Mouse (Mus musculus): Measurements from ENCODE around the gene Dennd1a.

Gene Dennd1a

DNA sequence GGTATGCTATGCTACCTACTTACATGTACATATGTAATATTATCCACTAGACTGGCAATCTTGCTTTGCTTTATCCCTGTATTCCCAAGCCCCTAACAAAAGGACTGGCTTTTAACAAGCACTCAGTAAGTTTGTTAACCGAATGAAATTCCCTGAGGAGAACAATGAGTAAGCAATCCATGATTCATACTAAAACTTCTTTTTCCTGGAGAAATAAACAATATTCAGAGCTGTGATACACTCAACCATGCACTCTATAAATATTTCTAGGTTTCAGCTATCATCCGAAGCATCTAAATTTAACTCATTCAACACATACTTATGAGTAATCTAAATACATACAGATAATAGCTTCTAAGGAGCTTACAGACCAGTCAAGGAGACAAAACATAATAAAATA lies 23.5 kb downstream of the Dennd1a start:
- POLR2A ChIA-PET = no interaction called here
- CTCF ChIA-PET = no interaction called here

DNA sequence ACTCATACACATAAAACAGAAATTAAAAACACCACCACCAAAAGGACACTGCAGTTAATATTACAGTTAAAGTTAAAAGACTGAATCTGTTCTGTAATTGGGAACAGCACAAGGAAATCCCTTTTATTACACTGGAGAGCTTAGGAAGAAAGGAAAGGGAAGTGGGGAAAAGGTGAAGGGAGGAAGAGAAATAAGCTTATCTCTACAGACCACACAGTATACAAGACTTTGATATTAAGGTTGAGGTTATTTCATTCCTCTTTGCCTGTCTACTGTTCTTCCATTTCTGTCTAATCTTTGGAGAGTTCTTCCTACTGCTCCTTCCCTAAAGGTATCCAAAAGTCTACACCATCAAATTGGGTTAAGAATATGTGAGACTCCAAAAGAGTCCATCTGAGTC lies 28.1 kb downstream of the Dennd1a start:
- ChIA-PET CTCF (no interaction called here), POLR2A (no interaction called here)

DNA sequence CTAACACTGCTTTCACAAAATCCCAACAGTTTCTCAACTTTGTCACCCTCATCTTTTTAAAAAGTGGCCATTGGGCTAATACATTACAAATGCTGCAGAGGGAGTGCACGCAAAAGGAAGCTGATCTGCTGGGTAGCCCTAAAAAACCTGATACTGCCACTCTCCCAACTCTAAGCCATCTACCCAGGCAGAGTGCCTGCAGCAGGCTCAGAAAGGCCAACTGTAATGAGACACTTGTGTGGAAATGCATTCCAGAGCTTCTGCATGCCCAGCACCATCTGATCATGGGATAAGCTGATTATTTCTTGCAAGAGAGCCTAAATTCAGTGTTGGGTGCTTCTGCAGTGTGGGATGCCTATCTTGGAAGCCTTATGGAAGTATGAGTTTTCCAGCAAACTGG lies 49.6 kb downstream of the Dennd1a start:
- ChIA-PET POLR2A (interaction anchor here in 1 of 4 experiments (1.0 kb wide), 1 partner anchor 17 kb away, joined by 3 read pairs; no protein-coding TSS in a partner anchor), CTCF (no interaction called here)

DNA sequence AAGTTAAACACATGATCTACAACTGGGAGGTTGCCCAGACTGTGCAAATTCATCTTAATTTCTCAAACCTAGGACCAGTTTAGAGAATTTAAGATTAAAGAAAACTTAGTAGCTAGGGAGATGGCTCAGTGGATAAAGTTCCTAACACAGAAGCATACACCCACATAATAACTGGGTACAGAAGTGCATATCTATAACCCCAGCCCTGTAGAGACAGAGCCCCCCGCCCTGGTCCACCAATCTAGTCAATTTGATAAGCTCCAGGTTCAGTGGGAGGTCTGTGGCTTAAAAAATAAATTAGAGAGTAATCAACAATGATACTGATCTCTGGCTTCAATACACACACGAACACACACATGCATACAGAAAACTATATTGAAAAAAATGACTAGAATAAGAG lies 51.6 kb downstream of the Dennd1a start:
- ChIA-PET POLR2A (no interaction called here), CTCF (no interaction called here)

DNA sequence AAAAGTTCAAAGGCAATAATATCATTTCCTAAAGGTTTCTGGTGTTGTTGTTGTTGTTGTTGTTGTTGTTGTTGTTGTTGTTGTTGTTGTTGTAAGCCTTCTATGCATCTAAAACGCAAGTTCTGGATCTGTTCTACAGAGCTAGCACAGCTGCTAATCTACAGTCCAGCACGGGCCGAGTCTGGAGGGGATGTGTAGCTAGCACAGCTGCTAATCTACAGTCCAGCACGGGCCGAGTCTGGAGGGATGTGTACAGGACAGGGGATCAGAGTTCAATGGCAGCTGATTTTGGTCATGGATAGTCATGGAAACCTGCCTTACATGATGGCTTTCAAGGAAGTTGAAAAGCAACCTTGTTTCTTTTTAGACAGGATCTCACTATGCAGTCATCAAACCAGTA lies 57.3 kb downstream of the Dennd1a start:
- CTCF ChIA-PET = interaction anchor here in 1 of 4 experiments (0.6 kb wide), 1 partner anchor 78 kb away, joined by 7 read pairs; no protein-coding TSS in a partner anchor
- POLR2A ChIA-PET = interaction anchor here (0.7 to 1.0 kb wide), 4 partner anchors 12 to 266 kb away, joined by 3 read pairs; no protein-coding TSS in a partner anchor

DNA sequence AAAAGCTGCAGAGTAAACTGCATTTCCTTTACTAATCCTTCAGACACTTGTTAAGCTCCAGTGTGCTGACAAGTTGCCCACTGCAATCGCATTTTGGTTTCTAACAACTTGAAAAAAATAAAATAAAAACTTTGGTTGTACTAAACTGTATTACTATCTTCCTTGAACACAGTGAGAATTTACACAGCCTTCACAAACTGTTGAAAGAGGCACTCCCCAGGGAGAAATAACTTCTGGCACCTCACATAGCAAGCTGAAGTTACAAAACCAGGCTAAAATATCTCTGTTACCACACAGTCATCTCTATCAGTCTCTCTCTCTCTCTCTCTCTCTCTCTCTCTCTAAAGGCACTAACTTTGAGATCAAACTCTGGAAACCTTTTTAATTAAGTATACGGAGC lies 63.4 kb downstream of the Dennd1a start:
- ChIA-PET CTCF (interaction anchor here in 1 of 4 experiments (1.2 kb wide), 1 partner anchor 91 kb away, joined by 6 read pairs; no protein-coding TSS in a partner anchor), POLR2A (interaction anchor here in 1 of 4 experiments (0.5 kb wide), 1 partner anchor 228 kb away, joined by 3 read pairs; no protein-coding TSS in a partner anchor)

DNA sequence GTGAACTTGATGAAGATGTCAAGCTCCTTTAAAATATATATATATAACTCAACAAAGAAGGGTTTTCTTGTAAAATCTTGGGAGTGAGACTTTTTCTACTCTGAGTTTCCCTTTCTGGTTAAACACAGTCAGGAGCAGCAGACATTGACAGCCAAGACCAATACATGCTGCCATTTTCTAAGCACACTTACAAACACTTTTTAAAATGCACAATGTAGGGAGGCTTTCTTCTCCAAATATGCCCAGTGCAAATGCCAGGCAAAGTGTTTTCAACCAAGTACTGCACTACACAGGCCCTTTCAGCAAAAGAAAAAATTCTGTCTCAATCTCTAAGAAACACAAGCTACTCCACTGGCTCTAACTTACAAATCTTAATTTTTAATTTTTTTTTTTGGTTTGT lies 65.7 kb downstream of the Dennd1a start:
- CTCF ChIA-PET = no interaction called here

DNA sequence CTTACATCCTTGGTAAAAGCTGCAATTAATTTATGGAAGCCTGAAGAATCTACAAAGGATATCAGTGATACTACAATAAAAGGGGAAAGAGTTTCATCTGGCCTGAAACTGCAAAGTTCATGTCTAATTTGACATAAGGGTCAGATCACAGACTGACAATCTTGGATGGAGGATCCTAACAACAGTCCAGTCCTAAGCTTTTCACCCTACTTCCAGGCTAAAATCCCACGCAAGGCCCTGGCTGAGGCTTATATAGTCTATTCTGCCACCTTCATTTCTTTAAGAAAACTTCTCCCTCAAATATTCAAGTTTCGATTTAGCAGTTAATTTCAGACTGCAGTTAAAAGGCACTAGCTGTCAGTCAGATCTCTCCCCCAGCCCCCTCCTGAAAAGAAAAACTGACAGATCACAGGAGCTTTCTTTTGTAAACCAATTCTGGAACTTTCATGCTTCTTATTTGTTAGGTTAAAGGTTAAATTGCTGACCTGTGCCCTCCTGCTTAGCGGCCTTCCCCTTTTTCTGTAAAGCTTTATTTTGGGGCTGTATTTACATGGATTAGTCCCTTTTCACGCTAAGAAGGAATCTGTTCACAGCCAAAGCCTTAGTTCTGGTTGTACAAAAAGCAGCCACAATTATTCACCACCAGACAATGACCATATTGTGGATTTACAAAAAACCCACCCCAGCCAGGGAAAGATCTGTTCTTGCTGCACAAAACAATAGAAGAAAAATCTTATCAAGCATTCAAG lies 66.3 kb downstream of the Dennd1a start:
- POLR2A ChIA-PET = interaction anchor here in 1 of 4 experiments (0.8 to 1.2 kb wide), 5 partner anchors 10 to 562 kb away, joined by 3 to 4 read pairs (median 3); no protein-coding TSS in a partner anchor
- CTCF ChIA-PET = interaction anchor here in 2 of 4 experiments (0.6 to 0.8 kb wide), 2 partner anchors 8 to 155 kb away, joined by 3 read pairs; no protein-coding TSS in a partner anchor

More for the DNA sequence above, 65.7 kb downstream of the Dennd1a start:
- POLR2A ChIA-PET = interaction anchor here in 3 of 4 experiments (0.6 to 0.9 kb wide), 4 partner anchors 10 to 562 kb away, joined by 3 read pairs; no protein-coding TSS in a partner anchor

DNA sequence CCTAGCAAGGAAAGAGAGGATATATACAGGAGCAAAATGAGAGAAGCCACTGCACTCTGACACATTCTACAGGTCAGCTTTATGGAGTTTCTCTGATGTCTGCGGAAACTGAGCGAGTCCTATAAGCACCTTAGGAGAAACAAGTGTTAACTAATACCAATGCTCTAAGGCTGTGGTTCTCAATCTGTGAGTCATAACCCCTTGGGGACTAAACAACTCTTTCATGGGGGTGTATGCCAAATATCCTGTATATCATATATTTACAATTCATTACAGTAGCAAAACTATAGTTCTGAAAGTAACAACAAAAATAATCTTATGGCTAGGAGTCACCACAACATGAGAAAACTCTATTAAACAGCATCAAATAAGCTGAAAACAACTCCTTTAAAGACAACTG lies 67.5 kb downstream of the Dennd1a start:
- ChIA-PET CTCF (no interaction called here), POLR2A (interaction anchor here in 2 of 4 experiments (0.8 to 1.2 kb wide), 4 partner anchors 8 to 21 kb away, joined by 3 to 4 read pairs (median 3); no protein-coding TSS in a partner anchor)

DNA sequence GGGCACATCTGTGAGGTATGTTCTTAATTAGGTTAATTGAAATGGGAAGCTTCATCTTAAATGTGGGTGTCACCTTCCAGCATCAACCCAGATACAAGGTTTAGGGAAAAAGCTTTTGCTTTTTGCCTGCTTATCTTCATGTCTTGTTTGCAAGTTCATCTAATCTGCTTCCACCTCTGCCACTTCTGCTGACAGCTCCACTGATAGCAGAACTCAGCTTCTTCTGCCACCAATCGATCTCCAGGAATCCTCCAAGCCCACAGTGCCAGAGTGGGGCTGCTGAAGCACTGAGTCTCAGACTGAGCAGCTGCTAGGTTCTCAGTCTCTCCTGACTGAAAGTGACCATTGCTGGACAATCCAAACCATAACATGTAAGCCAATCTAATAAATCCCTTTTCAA lies 74.1 kb downstream of the Dennd1a start:
- CTCF ChIA-PET = no interaction called here
- POLR2A ChIA-PET = interaction anchor here in 1 of 4 experiments (0.7 kb wide), 1 partner anchor 16 kb away, joined by 3 read pairs; no protein-coding TSS in a partner anchor

DNA sequence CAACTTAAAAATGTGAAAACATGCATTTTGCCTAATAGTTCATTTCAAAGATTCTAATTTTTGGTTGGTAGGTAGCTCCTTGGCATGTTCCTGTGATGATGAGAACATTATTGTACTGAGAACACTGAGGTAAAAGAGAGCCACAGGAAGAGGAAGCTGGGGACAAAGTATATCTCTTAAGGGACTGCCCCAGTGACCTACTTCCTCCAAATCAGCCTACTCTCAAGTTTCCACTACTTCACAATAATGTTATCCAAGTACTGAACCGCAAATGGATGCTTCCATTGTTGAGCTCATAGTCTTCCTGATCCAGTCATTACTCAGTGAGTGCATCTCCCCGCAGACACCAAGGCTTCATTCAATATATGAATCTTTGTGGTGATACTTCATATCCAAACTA lies 75.8 kb downstream of the Dennd1a start:
- ChIA-PET POLR2A (interaction anchor here in 2 of 4 experiments (0.6 to 1.4 kb wide), 4 partner anchors 9 to 426 kb away, joined by 3 to 4 read pairs (median 4); no protein-coding TSS in a partner anchor), CTCF (no interaction called here)

DNA sequence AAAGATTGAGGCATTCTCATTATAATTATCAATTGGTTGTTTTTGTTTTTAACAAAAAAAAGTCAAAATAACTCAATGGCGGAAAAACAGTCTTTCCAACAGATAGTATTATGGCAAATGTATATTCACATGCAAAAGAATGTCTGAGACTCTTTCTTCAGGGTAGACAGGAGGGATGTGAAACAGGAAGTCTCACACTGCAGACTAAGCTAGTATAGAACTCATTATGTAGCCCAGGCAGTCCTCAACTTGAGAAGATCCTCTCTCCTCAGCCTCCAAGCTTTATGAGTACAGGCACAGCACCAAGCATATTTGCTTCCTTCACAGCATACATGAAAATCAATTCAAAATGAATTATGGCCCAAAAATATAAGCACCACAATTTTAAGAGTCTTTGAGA lies 79.4 kb downstream of the Dennd1a start:
- POLR2A ChIA-PET = no interaction called here
- CTCF ChIA-PET = no interaction called here

DNA sequence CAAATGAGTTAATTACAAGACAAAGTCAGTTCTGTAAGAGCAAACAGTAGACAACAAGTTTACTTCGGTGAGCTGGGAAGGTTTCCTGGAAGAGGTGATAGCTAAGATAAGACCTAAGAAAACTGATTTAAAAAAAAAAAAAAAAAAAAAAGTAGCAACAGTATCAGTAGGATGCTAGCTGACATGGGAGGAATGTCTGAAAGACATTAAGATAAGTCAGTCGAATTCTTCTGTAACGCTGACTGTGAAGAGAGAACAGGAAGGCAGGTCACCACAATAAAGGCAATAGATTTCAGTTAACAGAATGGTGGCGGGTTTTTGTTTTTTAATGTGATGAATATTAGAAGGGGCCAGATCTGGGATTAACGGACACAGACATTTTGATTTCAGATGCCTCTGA lies 81.9 kb downstream of the Dennd1a start:
- ChIA-PET CTCF (interaction anchor here in 1 of 4 experiments (0.6 kb wide), 1 partner anchor 1018 kb away, joined by 3 read pairs; no protein-coding TSS in a partner anchor), POLR2A (interaction anchor here in 1 of 4 experiments (0.7 to 1.3 kb wide), 2 partner anchors 15 to 350 kb away, joined by 3 to 4 read pairs; no protein-coding TSS in a partner anchor)

DNA sequence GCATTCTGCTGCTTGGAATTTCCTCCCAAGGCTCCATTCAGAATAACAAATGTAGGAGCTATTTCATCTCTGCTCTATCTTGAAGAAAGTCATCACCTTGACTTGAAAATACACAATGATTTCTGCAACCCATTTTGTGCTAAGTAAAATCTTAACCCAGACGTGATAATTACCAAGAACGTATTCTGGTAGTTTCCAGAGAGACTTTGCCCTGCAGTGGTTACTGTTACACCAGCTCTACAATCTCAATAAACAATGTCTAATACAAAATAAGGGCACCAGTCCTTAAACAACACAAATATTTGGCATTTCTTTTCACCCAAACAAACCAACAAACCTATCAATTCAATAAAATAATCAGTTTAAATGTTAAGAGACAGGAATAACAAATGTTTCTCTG lies 82.5 kb downstream of the Dennd1a start:
- POLR2A ChIA-PET = interaction anchor here in 1 of 4 experiments (0.7 to 1.3 kb wide), 2 partner anchors 16 to 350 kb away, joined by 3 to 4 read pairs; no protein-coding TSS in a partner anchor
- CTCF ChIA-PET = interaction anchor here in 1 of 4 experiments (0.6 kb wide), 1 partner anchor 1019 kb away, joined by 3 read pairs; no protein-coding TSS in a partner anchor

DNA sequence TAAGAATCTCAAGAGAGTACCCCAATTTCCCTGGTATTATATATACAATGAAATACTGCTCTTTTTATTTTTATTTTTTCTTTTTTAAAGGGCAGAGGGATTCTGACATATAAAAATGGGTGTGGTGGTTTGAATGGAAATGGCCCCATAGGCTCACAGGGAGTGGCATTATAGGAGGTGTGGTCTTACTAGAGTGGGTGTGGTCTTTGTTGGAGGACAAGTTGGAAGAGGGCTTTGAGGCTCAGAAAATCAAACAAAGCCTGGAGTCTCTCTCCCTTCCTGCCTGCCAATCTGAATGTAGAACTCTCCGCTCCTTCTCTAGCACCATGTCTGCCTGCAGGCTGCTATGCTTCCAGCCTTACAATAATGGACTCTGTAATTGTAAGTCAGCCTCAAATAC lies 89.1 kb downstream of the Dennd1a start:
- POLR2A ChIA-PET = interaction anchor here in 2 of 4 experiments (0.9 to 1.4 kb wide), 2 partner anchors 8 to 15 kb away, joined by 3 read pairs; no protein-coding TSS in a partner anchor
- CTCF ChIA-PET = no interaction called here

DNA sequence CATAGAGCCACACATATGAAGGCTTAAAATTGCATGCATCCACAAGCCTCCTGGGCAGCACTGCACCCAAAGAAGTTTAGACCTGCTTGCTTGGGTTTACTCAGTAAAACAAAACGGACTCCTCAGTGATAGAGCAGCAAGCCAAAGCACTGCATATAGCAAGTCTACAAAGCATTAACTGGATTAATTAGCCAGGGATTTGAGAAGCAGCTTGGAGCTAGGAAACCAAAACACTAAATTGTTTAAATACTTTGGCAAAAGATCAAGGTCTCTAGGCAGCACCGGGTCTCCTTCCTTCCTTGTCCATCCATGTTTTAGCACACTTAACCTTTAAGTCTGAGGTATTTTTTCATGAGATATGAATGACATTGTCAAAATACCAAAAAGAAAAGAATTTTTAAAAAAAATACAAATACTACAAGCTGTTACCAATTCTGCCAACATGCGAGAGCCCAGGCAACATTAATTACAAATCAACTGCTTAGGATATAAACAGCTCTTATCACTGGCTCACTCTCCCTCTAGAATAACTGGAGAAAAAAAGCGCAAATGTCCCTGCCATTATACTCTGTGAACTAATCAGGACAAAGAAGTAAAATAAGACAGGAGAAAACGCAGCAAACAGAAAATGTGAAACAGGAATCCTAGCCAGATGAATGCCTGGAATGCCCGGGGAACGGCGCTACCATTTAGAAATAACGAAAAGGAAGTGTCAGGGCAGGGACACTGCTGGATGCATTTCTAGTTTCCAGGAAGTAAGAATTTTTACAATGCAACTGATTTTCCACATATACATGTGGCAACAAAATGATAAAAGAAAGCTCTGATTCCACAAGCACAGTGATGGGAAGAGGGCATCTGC lies 90.8 kb downstream of the Dennd1a start:
- POLR2A ChIA-PET = interaction anchor here in 1 of 4 experiments (1.4 kb wide), 1 partner anchor 16 kb away, joined by 3 read pairs; no protein-coding TSS in a partner anchor

DNA sequence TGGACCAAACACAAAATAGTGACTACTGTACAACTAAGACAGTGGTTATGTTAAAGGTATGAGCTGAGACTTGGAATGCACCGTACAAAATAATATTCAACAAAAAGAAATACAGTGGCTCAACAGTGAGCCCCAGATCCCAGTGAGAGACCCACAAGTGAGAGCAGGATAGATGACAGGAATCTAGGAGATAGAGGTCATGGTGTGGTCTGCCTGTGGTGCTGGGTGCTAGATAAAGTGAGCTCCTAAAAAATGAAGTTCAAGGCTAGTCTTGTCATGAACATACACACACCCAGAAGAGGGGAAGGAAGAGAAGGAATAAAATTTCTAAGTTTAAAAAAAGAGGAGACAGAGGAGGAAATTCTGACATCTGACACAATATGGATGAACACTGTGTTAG lies 95.2 kb downstream of the Dennd1a start:
- CTCF ChIA-PET = no interaction called here
- POLR2A ChIA-PET = interaction anchor here in 1 of 4 experiments (1.1 kb wide), 1 partner anchor 211 kb away, joined by 3 read pairs; no protein-coding TSS in a partner anchor

More for the DNA sequence above, 90.8 kb downstream of the Dennd1a start:
- CTCF ChIA-PET = no interaction called here

DNA sequence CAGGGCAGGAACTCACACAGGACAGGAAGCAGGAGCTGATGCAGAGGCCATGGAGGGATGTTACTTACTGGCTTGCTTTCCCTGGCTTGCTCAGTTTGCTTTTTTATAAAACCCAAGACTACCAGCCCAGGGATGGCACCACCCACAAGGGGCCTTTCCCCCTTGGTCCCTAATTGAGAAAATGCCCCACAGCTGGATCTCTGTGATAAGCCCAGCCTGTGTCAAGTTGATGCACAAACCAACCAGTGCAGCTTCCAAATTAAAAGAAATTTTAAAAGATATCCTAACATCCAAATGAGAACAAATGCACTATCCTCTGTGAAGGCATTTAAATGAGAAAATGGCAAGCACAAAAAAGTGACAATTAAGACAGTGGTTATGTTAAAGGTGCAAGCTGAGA lies 95.6 kb downstream of the Dennd1a start:
- CTCF ChIA-PET = no interaction called here
- POLR2A ChIA-PET = interaction anchor here in 1 of 4 experiments (1.1 kb wide), 1 partner anchor 211 kb away, joined by 3 read pairs; no protein-coding TSS in a partner anchor

DNA sequence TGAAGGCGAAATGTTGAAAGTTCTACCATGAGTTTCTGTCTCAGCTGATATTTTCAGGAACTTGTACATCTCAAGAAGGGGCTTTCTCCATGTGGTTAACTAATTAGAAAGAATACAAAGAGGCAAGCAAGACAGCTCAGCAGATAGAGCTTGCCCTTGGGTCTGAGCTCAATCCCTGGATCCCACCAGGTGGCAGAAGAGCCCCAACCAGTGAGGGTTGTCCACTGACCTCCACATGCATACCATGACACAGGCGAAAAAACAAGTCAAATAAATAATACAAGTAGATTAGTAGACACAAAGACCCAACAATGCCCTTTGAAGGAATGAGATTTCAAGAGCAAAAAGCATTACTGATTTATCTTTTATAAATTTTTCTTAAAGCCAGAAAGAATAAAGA lies 100.8 kb downstream of the Dennd1a start:
- ChIA-PET POLR2A (no interaction called here), CTCF (interaction anchor here in 3 of 4 experiments (0.6 to 1.0 kb wide), 3 partner anchors 164 to 190 kb away, joined by 3 to 6 read pairs (median 5); no protein-coding TSS in a partner anchor)
